Mouse (Mus musculus): ENCODE results near the gene Noto.

Gene Noto

DNA sequence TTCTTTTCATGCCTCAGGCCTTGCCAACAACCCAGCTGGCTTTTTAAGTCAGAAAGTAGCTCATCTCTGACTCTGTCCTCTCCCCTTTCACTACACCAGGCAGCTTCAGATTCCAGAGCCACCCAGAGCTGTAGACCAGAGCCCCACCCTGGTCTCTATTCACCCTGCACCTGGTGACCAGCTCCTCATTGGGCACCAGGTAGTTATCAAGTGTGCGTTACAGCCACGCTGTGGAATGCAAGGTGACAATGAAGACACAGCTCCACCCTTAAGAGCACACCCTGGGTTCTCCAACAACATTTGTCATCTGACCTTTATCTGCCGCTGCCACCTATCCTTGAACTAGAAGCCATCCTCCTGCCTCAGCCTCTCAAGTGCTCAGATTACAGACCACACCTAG lies 51.9 kb downstream of the Noto start:
- DNase-seq (ENCODE audit: low read depth, low spot score): no peak

DNA sequence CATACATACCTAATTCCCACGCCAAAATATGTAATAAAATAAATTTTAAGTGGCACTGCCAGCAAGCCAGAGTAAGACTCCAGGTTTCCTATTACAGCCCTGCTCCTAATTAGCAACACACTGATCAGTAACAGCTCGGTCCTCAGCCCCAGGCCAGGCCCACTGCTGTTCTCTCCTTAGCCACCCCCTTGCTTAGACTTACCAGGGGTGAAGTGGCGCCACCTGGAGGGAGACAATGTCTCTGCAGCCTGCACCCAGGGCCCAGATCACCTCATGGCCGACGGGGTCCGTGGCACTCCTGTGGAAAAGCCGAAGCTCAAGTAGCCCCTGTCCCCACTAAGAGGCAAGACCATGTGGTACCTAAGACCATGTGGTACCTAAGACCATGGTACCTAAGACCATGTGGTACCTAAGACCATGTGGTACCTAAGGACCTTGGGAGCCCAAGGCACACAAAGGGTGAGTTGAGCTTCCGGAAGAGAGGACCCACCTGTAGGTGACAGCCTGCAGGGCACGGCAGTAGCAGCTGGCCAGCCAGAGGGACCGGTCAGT lies 53.8 kb downstream of the Noto start:
- DNase-seq (ENCODE audit: low read depth, low spot score): peak; percentile 42

DNA sequence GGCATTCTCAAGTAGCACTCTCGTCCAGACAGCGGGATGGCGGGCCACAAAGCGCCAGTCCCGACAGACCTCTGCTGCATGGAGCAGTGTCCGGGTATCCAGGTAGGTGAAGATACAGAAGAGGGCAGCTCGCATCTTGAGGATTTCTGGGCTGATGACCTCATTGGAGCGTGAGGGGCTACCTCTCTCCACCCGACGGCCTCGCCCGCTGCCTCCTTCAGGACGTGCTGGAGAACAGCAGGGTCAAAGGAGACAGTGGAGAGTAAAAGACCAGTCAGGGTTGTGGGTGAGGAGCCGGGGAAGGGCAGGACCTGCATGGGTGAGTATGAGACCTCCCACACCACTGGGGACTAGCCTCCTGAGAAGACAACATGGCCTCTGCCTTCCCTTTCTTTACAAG lies 54.7 kb downstream of the Noto start:
- no peak for DNase-seq (ENCODE audit: low read depth, low spot score)

Data from mesoderm, embryonic 11.5 days (tissue).